Mouse (Mus musculus): ENCODE results near the gene Usf2. TPM values are rescaled to one million over a fixed set of nuclear protein-coding genes. Genes with fewer than 3 reads are reported as not detected.

Usf2 gene
- total RNA-seq, 1 experiment from 2014 or later, result 111 TPM

- DNase-seq, result no peak
Observed at GRCm38 (mm10) chr7:30916713-30917112, 39.9 kb downstream of the Usf2 start.

DNA sequence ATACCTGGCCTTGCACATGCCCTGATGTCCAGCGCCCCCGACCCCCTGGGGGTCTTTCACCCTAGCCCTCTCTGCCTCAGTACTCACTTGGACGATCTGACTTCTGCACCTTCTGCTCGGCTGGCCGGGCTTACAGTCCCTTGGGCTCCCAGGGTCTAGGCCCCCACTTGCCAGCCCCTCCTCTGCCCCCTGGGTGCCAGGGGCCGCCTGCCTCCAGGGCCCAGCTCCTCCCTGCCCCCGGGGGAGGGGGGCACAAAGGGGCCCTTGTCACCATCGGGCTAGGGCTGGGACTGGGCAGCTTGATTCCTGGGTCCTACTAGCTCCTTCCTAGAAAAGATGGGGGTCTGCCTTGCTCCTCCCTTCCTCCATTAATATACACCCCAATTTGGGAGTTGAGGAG, 41.9 kb downstream of the Usf2 start, which contains the start of gene Mag:
Gene Mag (minus strand): TSS at position 142 of the 400 bp plus-strand sequence.
- DNase-seq, result no peak

DNA sequence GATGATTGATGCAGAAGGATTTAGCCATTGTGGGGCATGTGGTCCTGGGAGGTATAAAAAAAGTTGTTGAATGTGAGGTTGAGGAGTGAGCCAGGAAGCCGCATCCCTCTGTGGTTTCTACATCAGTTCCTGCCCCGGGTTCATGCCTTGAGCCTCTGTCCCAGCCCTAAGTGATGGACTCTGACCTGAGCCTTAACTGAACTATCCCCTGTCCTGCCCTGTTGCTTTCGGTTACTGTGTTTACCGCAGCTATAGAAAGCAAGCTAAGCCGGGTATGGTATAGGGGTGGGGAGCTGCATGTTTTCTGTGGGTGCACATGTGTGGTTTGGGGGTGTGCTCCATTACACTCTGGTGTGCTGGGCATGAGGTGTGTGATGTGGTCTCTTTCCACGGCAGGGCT, 46.8 kb downstream of the Usf2 start:
- DNase-seq, result no peak

DNA sequence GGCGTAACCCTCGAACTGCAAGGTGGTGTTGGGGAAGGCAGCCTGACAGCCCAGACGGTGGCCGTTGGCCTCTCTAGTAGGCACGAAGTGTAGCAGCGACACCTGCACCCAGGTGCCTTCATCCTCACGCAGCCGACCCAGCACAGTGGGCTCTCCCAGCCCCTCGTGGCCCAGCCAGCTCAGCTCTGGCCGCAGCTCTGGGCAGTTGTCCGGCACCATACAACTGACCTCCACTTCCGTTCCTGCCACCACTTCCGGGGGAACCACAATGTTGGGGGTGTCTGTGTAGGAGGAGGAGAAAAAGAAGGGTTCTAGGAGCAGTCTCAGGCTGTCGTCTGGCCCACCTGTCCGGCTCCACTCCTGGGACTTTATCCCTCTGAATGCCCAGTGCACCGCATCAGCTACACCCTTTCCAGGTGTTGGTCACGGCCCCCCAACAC, 47.6 kb downstream of the Usf2 start:
- DNase-seq, result no peak

GRCm38 (mm10) chr7:30908277-30908991, 48.2 kb downstream of the Usf2 start:
- DNase-seq, result peak; percentile 45

GRCm38 (mm10) chr7:30904042-30904441, 52.6 kb downstream of the Usf2 start:
- peak; percentile 51 for DNase-seq

Other genes starting within 250 kb of the Usf2 start
- 3.0 TPM in 2 replicates for gene Atp4a, start 244.6 kb downstream of the Usf2 start, total RNA-seq (2021)
- gene Tmem147, start 227.3 kb downstream of the Usf2 start, total RNA-seq (2021), result 215 and 242 TPM in 2 replicates
- gene Gapdhs, start 213.1 kb downstream of the Usf2 start, total RNA-seq (2021), result not detected in 2 replicates
- gene Sbsn, start 205.3 kb downstream of the Usf2 start, total RNA-seq (2021), result 76.3 and 82.7 TPM in 2 replicates
- gene Dmkn, start 193.0 kb downstream of the Usf2 start, total RNA-seq (2021), result 2.2 and 3.5 TPM in 2 replicates
- 1.3 and 2.1 TPM in 2 replicates for gene Krtdap, start 168.9 kb downstream of the Usf2 start, total RNA-seq (2021)
- 1.1 TPM in 2 replicates for gene Ffar2, start 133.0 kb downstream of the Usf2 start, total RNA-seq (2021)
- 0.26 and 0.38 TPM in 2 replicates for gene Ffar3, start 100.6 kb downstream of the Usf2 start, total RNA-seq (2021)
- 0.41 TPM in 1 of 2 replicates, not detected in the other for gene Ffar1, start 95.2 kb downstream of the Usf2 start, total RNA-seq (2021)
- gene Cd22, start 76.5 kb downstream of the Usf2 start, total RNA-seq (2021), result 3.2 and 14.1 TPM in 2 replicates
- gene Mag, start 41.9 kb downstream of the Usf2 start, total RNA-seq (2021), result 0.33 and 0.90 TPM in 2 replicates
- 6.5 TPM in 1 of 2 replicates, not detected in the other for gene Hamp2, start 32.1 kb downstream of the Usf2 start, total RNA-seq (2021)
- 4.3 TPM in 1 of 2 replicates, not detected in the other for gene Hamp, start 12.8 kb downstream of the Usf2 start, total RNA-seq (2021)
- gene Lsr, start 16.7 kb upstream of the Usf2 start, total RNA-seq (2021), result 6.7 and 19.9 TPM in 2 replicates
- gene Fam187b, start 17.0 kb upstream of the Usf2 start, total RNA-seq (2021), result 0.34 and 1.1 TPM in 2 replicates
- 32.7 and 63.0 TPM in 2 replicates for gene Fxyd5, start 85.7 kb upstream of the Usf2 start, total RNA-seq (2021)
- gene Fxyd7, start 94.7 kb upstream of the Usf2 start, total RNA-seq (2021), result 3.6 and 10.7 TPM in 2 replicates
- 340 and 374 TPM in 2 replicates for gene Fxyd1, start 100.4 kb upstream of the Usf2 start, total RNA-seq (2021)
- 5.6 TPM in 2 replicates for gene Lgi4, start 102.5 kb upstream of the Usf2 start, total RNA-seq (2021)
- 2.9 and 5.6 TPM in 2 replicates for gene Fxyd3, start 119.9 kb upstream of the Usf2 start, total RNA-seq (2021)
- 3.8 and 41.6 TPM in 2 replicates for gene Hpn, start 158.5 kb upstream of the Usf2 start, total RNA-seq (2021)
- 8.6 and 11.8 TPM in 2 replicates for gene Scn1b, start 170.2 kb upstream of the Usf2 start, total RNA-seq (2021)
- gene Gramd1a, start 199.1 kb upstream of the Usf2 start, total RNA-seq (2021), result 45.9 and 72.5 TPM in 2 replicates

Measured in adrenal gland, postnatal 14 days (tissue).